Mouse (Mus musculus): Measurements from ENCODE around the gene Adam15. TPM values are rescaled to one million over a fixed set of nuclear protein-coding genes. Genes with fewer than 3 reads are reported as not detected.

The Adam15 gene
- polyA plus RNA-seq, 1 experiment from 2014 or later: 23.2 TPM

DNA sequence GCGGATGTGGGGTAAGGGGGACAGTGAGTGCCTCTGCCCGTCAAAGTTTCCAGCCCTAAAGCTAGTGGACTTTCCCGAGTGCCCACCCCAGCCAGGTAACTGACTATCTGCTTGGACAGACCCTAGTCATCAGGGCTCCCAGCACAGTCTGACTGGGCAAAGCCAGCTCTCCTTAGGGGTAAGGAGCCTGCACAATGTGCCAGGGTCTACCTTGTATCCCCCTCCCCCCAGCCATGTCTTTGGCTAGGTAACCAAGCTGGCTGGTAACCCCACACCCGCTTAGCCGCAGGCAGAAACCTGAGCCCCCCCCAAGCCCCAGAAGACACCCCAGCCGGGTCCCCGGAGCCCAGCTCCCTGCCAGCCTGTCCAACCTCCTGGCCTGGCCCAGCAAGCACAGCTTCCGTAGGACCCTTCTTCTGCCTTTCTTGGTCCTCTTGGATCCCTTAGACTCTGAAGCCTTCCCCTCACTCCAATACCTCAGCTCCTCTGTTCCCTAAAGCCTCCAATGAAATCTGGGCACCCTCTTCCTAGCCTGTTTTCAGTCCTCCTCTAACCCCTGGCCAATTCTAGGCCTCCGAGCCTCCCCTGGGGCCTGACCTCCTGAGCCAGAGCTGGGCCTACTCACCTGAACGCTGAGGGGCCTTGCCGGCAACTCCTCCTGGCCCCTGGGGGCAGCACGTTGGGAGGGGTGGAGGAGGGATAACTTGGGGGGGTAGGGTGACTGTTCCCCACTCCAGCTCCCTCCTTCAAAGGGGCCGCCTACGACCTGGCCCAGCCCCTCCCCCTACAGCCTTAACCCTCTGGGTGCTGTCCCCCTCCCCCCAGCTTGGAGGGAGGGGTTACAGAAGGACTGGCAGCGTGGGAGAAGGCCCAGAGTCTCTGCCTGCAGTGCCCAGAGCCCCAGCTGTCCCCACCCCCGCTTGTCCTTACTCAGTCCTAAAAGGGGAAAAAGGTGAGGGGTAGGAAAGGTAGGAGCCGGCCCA, 36.9 kb upstream of the Adam15 start:
- WGBS: 59% methylated on average over 17 of the region's 17 CpGs
- Histone ChIP-seq H3K4me2 (peak overlapping the region; percentile 30), H3K36me3 (ENCODE audit: control insufficient read depth, insufficient read depth, low read length) (no peaks in the 10 kb centered on the region; the same call in 1 of the 2 replicates), H3K4me1 (replicated peaks; ENCODE audit: control insufficient read depth, insufficient read depth, low read length) (peaks cover 43% of the 10 kb centered on the region), H3K27ac (ENCODE audit: low read depth, low read length) (no peak overlapping the region), H3K4me3 (ENCODE audit: low read depth, low read length) (peak overlapping the region; percentile 1; the same call in 1 of the 2 replicates), H3K27me3 (replicated peaks; ENCODE audit: control insufficient read depth, insufficient read depth, low read length) (no peaks in the 10 kb centered on the region; the same call in 1 of the 2 replicates), H3K9ac (ENCODE audit: low read depth, low read length) (no peak overlapping the region), H3K9me3 (ENCODE audit: control insufficient read depth, low read length) (no peaks in the 10 kb centered on the region)
- ATAC-seq (replicated peaks; ENCODE audit: low FRiP score): no peak
- DNase-seq (ENCODE audit: low spot score): no peak

DNA sequence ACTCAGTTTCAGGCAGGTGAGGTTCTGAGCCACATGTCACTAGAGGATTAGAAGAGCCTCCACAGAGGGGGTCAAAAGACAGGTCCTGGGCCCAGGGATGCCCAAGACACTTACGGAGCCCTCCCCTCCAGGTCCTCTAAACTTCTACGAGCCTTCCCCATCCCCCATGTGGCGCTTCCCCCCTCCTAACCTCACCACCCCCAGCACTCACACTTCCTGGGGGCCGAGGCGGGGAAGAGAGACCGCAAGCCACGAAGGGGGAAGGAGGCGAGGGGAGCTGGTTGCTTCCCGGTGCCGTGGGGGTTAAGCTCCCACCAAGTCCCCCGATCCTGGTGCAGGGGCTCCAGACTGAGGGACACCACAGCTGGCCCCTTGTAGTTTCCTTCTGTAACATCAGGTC, 35.7 kb upstream of the Adam15 start:
- Histone ChIP-seq H3K4me1 (replicated peaks; ENCODE audit: control insufficient read depth, insufficient read depth, low read length) (peaks cover 30% of the 10 kb centered on the region), H3K4me2 (peak overlapping the region; percentile 10; the same call in 1 of the 2 replicates), H3K9me3 (ENCODE audit: control insufficient read depth, low read length) (no peaks in the 10 kb centered on the region), H3K4me3 (ENCODE audit: low read depth, low read length) (no peak overlapping the region), H3K36me3 (ENCODE audit: control insufficient read depth, insufficient read depth, low read length) (no peaks in the 10 kb centered on the region; the same call in 1 of the 2 replicates), H3K27me3 (replicated peaks; ENCODE audit: control insufficient read depth, insufficient read depth, low read length) (no peaks in the 10 kb centered on the region), H3K27ac (ENCODE audit: low read depth, low read length) (no peak overlapping the region), H3K9ac (ENCODE audit: low read depth, low read length) (no peak overlapping the region)
- DNase-seq (ENCODE audit: low spot score): no peak
- no peak for ATAC-seq (replicated peaks; ENCODE audit: low FRiP score)
- WGBS: 35% methylated on average over 11 of the region's 11 CpGs

DNA sequence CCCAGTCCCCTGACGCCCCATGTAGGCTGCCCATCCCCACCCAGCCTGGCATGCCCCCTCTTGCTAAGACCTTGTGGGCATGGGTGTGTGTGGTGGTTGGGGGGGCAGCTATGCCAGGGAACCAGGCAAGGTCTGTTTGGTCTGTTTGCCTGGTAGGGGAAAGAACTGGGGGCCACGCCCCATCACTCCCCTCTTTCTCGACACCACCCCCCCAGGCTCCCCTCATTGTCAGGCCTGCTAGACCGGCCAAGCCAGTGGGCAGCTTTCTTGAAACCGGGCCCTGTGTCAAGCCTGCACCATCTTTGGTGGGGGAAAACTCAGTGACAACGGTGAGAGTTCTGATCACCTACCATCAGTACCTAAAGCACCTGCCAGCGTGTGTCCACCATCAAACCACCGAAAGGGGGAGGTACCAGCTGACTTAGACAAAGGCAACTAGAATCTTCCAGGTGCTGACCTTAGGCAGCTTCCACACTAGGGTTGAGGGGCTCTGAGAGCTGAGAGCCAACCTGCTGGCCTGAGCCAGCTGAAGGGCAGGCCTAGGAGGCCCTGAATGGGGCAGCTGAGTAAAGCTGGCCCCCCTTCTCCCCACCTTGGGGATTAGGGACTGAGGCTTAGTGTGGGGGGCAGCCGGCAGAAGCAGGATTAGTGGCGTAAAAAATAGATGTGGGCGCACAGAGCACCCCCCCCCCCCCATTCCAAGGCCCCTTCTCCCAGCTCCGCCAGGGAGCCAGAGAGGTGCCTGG, 34.7 kb upstream of the Adam15 start:
- Histone ChIP-seq H3K9ac (ENCODE audit: low read depth, low read length) (no peak overlapping the region), H3K36me3 (ENCODE audit: control insufficient read depth, insufficient read depth, low read length) (no peaks in the 10 kb centered on the region; the same call in 1 of the 2 replicates), H3K4me2 (no peak overlapping the region), H3K4me3 (ENCODE audit: low read depth, low read length) (no peak overlapping the region), H3K4me1 (replicated peaks; ENCODE audit: control insufficient read depth, insufficient read depth, low read length) (peaks cover 29% of the 10 kb centered on the region), H3K9me3 (ENCODE audit: control insufficient read depth, low read length) (no peaks in the 10 kb centered on the region), H3K27me3 (replicated peaks; ENCODE audit: control insufficient read depth, insufficient read depth, low read length) (no peaks in the 10 kb centered on the region), H3K27ac (ENCODE audit: low read depth, low read length) (no peak overlapping the region)
- DNase-seq (ENCODE audit: low spot score): no peak
- ATAC-seq (replicated peaks; ENCODE audit: low FRiP score): no peak
- WGBS: 71% methylated on average over 12 of the region's 12 CpGs

DNA sequence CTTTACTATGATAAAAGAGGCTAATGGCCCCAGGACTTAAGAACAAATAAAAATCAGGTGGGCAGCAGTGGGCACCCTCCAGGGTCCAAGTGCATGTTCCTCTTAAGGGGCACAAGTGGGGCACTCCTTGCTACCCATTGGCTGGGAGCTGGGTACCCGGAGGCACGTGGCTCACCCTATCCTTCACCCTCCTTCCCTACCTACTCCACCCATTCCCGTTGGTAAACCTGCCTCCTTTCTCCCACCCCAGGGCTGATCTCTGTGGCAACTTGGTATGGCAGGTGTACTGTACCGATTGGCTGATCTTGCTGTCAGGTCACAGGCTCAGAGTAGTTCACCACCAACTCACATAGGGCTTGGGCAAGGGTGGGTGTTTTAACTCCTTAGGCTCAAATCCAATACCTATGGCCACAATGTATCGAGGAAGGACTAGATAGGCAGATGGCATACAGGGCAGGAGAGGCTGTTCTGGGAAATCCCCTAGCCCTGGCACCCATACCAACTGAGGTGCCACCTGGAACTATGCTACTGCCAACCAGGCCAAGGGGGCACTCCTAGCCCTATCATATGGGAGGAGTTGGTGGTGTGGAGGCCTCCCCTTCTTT, 34.0 kb upstream of the Adam15 start:
- Histone ChIP-seq H3K4me3 (ENCODE audit: low read depth, low read length) (no peak overlapping the region), H3K27me3 (replicated peaks; ENCODE audit: control insufficient read depth, insufficient read depth, low read length) (no peaks in the 10 kb centered on the region), H3K9ac (ENCODE audit: low read depth, low read length) (no peak overlapping the region), H3K36me3 (ENCODE audit: control insufficient read depth, insufficient read depth, low read length) (peaks cover 2% of the 10 kb centered on the region; the same call in 1 of the 2 replicates), H3K9me3 (ENCODE audit: control insufficient read depth, low read length) (no peaks in the 10 kb centered on the region), H3K4me1 (replicated peaks; ENCODE audit: control insufficient read depth, insufficient read depth, low read length) (peaks cover 31% of the 10 kb centered on the region), H3K4me2 (no peak overlapping the region), H3K27ac (ENCODE audit: low read depth, low read length) (no peak overlapping the region)
- ATAC-seq (replicated peaks; ENCODE audit: low FRiP score) (no peak), DNase-seq (ENCODE audit: low spot score) (no peak)
- WGBS: 77% methylated on average over 5 of the region's 5 CpGs

DNA sequence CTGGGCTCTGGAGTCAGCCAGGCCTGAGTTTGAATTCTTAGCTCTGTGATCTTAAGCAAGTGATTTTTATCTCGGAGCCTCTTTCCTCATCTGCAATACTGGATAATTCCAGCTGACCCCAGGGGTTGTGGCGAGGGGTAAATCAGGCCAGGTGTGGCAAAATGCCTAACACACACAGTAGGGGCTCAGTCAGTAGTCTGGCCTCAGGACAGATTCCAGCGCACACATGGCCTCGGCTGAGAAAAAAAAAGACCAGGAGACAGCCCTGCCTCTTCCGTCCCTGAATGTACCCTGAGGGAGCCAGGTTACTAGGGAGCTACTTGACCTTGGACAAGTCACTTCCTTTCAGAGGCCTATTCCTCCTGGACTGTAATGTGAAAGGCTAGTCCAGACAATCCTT, 33.2 kb upstream of the Adam15 start:
- Histone ChIP-seq H3K27me3 (replicated peaks; ENCODE audit: control insufficient read depth, insufficient read depth, low read length) (no peaks in the 10 kb centered on the region), H3K4me2 (no peak overlapping the region), H3K4me1 (replicated peaks; ENCODE audit: control insufficient read depth, insufficient read depth, low read length) (peaks cover 25% of the 10 kb centered on the region), H3K9me3 (ENCODE audit: control insufficient read depth, low read length) (no peaks in the 10 kb centered on the region), H3K4me3 (ENCODE audit: low read depth, low read length) (no peak overlapping the region), H3K36me3 (ENCODE audit: control insufficient read depth, insufficient read depth, low read length) (peaks cover 2% of the 10 kb centered on the region; the same call in 1 of the 2 replicates), H3K27ac (ENCODE audit: low read depth, low read length) (no peak overlapping the region), H3K9ac (ENCODE audit: low read depth, low read length) (no peak overlapping the region)
- ATAC-seq (replicated peaks; ENCODE audit: low FRiP score) (no peak), DNase-seq (ENCODE audit: low spot score) (no peak)
- WGBS: 74% methylated on average over 5 of the region's 5 CpGs

DNA sequence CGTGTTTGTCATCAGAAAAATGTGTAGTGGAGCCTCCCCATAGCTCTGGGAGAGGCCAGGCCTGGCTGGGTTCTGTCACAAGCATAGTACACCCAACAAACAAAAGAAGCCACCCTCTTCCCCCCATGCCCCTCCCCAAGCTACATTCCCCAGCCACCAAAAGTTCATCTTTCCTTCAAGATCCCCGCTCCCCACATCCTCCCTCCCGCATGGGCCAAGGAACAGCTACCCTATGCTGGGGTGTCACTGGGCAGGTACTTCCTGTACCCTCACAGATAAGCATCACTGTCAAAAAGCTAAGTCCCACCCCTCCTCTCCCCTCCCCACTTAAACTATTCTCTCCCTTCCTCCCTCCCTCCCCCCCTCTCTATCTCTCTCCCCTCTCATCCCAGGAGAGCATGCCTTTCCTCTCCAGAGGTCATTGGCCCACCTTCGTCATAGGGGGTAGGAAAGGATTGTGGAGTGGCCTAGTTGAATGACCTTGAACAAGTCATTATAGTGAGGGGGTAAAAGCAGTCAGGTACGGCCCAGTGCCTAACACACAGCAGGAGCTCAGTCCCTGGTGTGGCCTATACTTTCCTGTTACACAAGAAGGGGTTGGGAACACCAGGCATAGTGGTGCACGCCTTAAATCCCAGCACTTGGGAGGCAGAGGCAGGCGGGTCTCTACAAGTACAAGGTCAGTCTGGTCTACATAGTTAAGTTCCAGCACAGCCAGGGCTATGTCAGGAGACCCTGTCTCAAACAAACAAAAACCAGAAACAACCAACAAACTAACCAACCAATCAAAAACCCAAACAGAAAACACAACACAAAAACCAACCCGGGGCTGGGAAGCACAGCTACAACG, 32.5 kb upstream of the Adam15 start:
- Histone ChIP-seq H3K27ac (ENCODE audit: low read depth, low read length) (no peak overlapping the region), H3K4me2 (no peak overlapping the region), H3K4me3 (ENCODE audit: low read depth, low read length) (no peak overlapping the region), H3K9me3 (ENCODE audit: control insufficient read depth, low read length) (no peaks in the 10 kb centered on the region), H3K27me3 (replicated peaks; ENCODE audit: control insufficient read depth, insufficient read depth, low read length) (no peaks in the 10 kb centered on the region), H3K36me3 (ENCODE audit: control insufficient read depth, insufficient read depth, low read length) (peaks cover 2% of the 10 kb centered on the region; the same call in 1 of the 2 replicates), H3K4me1 (replicated peaks; ENCODE audit: control insufficient read depth, insufficient read depth, low read length) (peaks cover 19% of the 10 kb centered on the region), H3K9ac (ENCODE audit: low read depth, low read length) (no peak overlapping the region)
- DNase-seq (ENCODE audit: low spot score) (no peak), ATAC-seq (replicated peaks; ENCODE audit: low FRiP score) (no peak)
- WGBS: 82% methylated on average over 9 of the region's 9 CpGs

DNA sequence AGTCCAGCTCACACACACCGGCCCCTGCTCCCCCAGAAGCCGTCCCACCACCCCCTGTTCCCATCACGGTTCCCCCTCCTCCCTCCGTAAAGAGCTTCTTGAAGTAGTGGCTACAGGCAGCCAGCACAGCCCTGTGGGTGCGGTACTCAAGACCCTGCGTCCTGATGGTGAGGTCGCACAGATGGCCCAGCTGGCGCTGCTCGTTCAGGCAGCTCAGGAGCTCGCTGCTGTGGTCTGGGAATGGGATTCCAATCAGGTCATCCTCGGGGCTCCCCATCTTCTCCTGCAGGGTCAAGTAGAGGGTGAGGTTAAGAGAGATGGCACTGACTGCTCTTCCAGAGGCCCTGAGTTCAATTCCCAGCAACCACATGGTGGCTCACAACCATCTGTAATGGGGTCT, 31.4 kb upstream of the Adam15 start:
- ATAC-seq (replicated peaks; ENCODE audit: low FRiP score): no peak
- H3K9me3 ChIP-seq (ENCODE audit: control insufficient read depth, low read length): no peaks in the 10 kb centered on the region
- peaks cover 16% of the 10 kb centered on the region for H3K4me1 ChIP-seq (replicated peaks; ENCODE audit: control insufficient read depth, insufficient read depth, low read length)
- no peak overlapping the region for H3K9ac ChIP-seq (ENCODE audit: low read depth, low read length)
- H3K36me3 ChIP-seq (ENCODE audit: control insufficient read depth, insufficient read depth, low read length): peaks cover 2% of the 10 kb centered on the region; the same call in 1 of the 2 replicates
- no peak overlapping the region for H3K27ac ChIP-seq (ENCODE audit: low read depth, low read length)
- no peak for DNase-seq (ENCODE audit: low spot score)
- H3K4me2 ChIP-seq: no peak overlapping the region
- no peaks in the 10 kb centered on the region for H3K27me3 ChIP-seq (replicated peaks; ENCODE audit: control insufficient read depth, insufficient read depth, low read length)
- 89% methylated on average over 11 of the region's 11 CpGs for WGBS
- H3K4me3 ChIP-seq (ENCODE audit: low read depth, low read length): no peak overlapping the region

DNA sequence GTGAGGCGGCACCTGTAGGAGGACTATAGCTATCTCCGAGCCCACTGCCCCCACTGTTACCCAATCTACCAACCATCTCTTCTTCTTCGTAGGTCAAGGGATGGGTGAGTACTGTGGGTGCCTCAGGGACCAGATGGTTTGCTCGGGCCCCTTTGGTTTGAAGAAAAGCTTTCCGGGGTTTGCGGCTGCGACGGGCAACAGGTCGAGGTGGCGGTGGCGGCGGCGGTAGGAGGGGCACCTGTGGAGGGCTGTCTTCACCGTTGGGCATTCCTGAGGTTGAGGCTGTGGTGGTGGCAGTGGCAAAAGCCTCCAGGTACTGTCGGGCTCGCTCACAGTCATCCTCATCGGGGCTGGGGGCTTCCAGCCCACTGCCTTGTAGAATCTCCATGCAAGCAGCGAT, 30.9 kb upstream of the Adam15 start:
- Histone ChIP-seq H3K9me3 (ENCODE audit: control insufficient read depth, low read length) (no peaks in the 10 kb centered on the region), H3K4me3 (ENCODE audit: low read depth, low read length) (no peak overlapping the region), H3K36me3 (ENCODE audit: control insufficient read depth, insufficient read depth, low read length) (peaks cover 2% of the 10 kb centered on the region; the same call in 1 of the 2 replicates), H3K9ac (ENCODE audit: low read depth, low read length) (no peak overlapping the region), H3K4me1 (replicated peaks; ENCODE audit: control insufficient read depth, insufficient read depth, low read length) (peaks cover 12% of the 10 kb centered on the region), H3K27ac (ENCODE audit: low read depth, low read length) (no peak overlapping the region), H3K4me2 (no peak overlapping the region), H3K27me3 (replicated peaks; ENCODE audit: control insufficient read depth, insufficient read depth, low read length) (no peaks in the 10 kb centered on the region)
- 90% methylated on average over 18 of the region's 18 CpGs for WGBS
- ATAC-seq (replicated peaks; ENCODE audit: low FRiP score): no peak
- DNase-seq (ENCODE audit: low spot score): no peak

All from liver, embryonic 11.5 days (tissue).